Mouse (Mus musculus) liver, adult 2 months (tissue): ENCODE measurements at regions not wholly inside any gene's neighbourhood (a gene's known extent, or its start where the extent isn't known, plus 50 kb on each side); places are given as distances from the start of the nearest gene placed in this dataset.

ENCODE experiments used
- CTCF ChIP-seq: fragments of 200-500 bp; IDR thresholded peaks from 2 replicates; pipeline ENCODE4 v1.5.1; 2011; ENCODE audit warnings: low read depth, low read length, control low read depth
- POLR2A ChIP-seq: fragments of 200-500 bp; IDR thresholded peaks from 2 replicates; pipeline ENCODE4 v1.6.1; 2011; ENCODE audit warnings: low read length, control low read depth; ENCODE audit not compliant: insufficient read depth; ENCODE audit errors: extremely low read depth

DNA sequence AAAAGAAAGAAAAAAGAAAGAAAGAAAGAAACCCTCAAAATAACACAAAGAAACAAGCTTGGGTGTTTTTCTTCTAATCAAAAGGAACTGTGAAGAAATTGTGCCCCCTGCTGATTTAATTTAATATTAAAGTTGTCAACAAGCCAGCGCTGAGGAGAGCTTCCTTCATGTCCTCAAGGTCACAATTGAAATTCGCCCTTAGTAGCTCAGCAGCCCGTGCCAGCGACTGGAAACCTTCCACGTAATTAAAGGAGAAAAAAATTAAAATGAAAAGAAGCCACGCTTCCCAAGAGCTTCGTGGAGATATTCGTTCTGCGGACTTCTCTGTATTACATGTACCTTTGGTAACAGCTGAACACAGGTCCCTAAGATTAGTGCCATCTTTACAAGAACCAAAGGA is 80.0 kb downstream of the Elovl4 start:
- TF ChIP-seq POLR2A: no peak
- no peak for TF ChIP-seq CTCF
